Mouse (Mus musculus) ES-Bruce4 (cell line): ENCODE data around the gene Nfe2l2.

Source experiments
- CTCF ChIP-seq: IDR thresholded peaks from one replicate; pipeline ENCODE4 v1.8.1; 2011; ENCODE audit warnings: low read depth, low read length
- EP300 ChIP-seq: IDR thresholded peaks from 2 replicates; pipeline ENCODE4 v1.6.1; 2011; ENCODE audit warnings: low read depth, low read length; ENCODE audit not compliant: insufficient read depth
- POLR2A ChIP-seq: IDR thresholded peaks from one replicate; pipeline ENCODE4 v1.8.1; 2011; ENCODE audit warnings: low read length; ENCODE audit not compliant: insufficient read depth

- TF ChIP-seq CTCF = no peak
- TF ChIP-seq POLR2A = no peak
- TF ChIP-seq EP300 = no peak
Observed at GRCm38 (mm10) chr2:75672561-75672960, 31.9 kb downstream of the Nfe2l2 start.
